In genomic region chr2:180776793-180777192, GRCm38 (mm10) we compare ENCODE assay signal across 11 mouse cellular contexts. TPM values are rescaled to one million over a fixed set of nuclear protein-coding genes. Genes with fewer than 3 reads are reported as not detected.
DNase-seq lines count a peak whose midpoint lies in the region; ATAC-seq and TF ChIP-seq lines count a peak whose summit lies in the region.
"Had no signal": no experiment of that assay in that cellular context is flagged by ENCODE, and none has a peak within 500 bp of the region (broad histone marks: within the 10 kb centered on the region; RNA-seq: fewer than 3 reads in every experiment).

Gene Bhlhe23, minus strand, starts transcription at chr2:180776900.

- no peaks in the 10 kb centered on the region for H3K36me3 ChIP-seq in lung, embryonic 16.5 days (ENCODE audit: control insufficient read depth, insufficient read depth, low read length)
- no peaks in the 10 kb centered on the region for H3K36me3 ChIP-seq in limb, embryonic 11.5 days (ENCODE audit: control insufficient read depth, insufficient read depth, low read length)
- no peaks in the 10 kb centered on the region for H3K36me3 ChIP-seq in stomach, embryonic 15.5 days

- no peaks in the 10 kb centered on the region for H3K4me1 ChIP-seq in lung, embryonic 16.5 days (replicated peaks; ENCODE audit: control insufficient read depth, insufficient read depth, low read length)
- no peaks in the 10 kb centered on the region for H3K4me1 ChIP-seq in limb, embryonic 11.5 days (ENCODE audit: control insufficient read depth, insufficient read depth, low read length)
- 0 out of 2 replicates have a peak, but pooled peaks cover 4% of the 10 kb centered on the region for H3K4me1 ChIP-seq in stomach, embryonic 15.5 days

- intact Hi-C loops in gastrocnemius, adult 2 months (cut with DNase I), result no loop called here
- intact Hi-C loops in gastrocnemius, postnatal 14 days (cut with DNase I; ENCODE audit: low total_unique reads), result loop anchor here (5.0 kb wide), 1 partner anchor 34 kb away; no protein-coding TSS in a partner anchor

- H3K4me2 ChIP-seq in lung, embryonic 16.5 days (ENCODE audit: low read depth, low read length), result peak within 1 kb of the TSS; percentile 25; the same call in 1 of the 2 replicates
- H3K4me2 ChIP-seq in limb, embryonic 11.5 days (ENCODE audit: low read depth, severe bottlenecking), result peak within 1 kb of the TSS; percentile 12; the same call in 1 of the 2 replicates
- H3K4me2 ChIP-seq in stomach, embryonic 15.5 days, result peak within 1 kb of the TSS; percentile 42

- peak within 1 kb of the TSS; percentile 11; the same call in 1 of the 2 replicates for H3K4me3 ChIP-seq in gastrocnemius, adult 2 months
- H3K4me3 ChIP-seq in lung, embryonic 16.5 days (ENCODE audit: low read length), result 0 out of 2 replicates have a peak within 1 kb of the TSS, but pooled peaks have one; percentile 18
- H3K4me3 ChIP-seq in limb, embryonic 11.5 days (ENCODE audit: low read depth, low read length), result peak within 1 kb of the TSS; percentile 19; the same call in 1 of the 2 replicates
- H3K4me3 ChIP-seq in stomach, embryonic 15.5 days (replicated peaks), result peak within 1 kb of the TSS; percentile 18; the same call in 1 of the 2 replicates

- H3K27ac ChIP-seq in gastrocnemius, adult 2 months, result no peak within 1 kb of the TSS
- H3K27ac ChIP-seq in lung, embryonic 16.5 days (ENCODE audit: low read length), result no peak within 1 kb of the TSS
- no peak within 1 kb of the TSS for H3K27ac ChIP-seq in limb, embryonic 11.5 days (replicated peaks; ENCODE audit: low read depth, low read length)
- no peak within 1 kb of the TSS for H3K27ac ChIP-seq in stomach, embryonic 15.5 days

- H3K27me3 ChIP-seq in lung, embryonic 16.5 days (ENCODE audit: control insufficient read depth, insufficient read depth, low read depth, low read length), result peaks cover 67% of the 10 kb centered on the region
- H3K27me3 ChIP-seq in limb, embryonic 11.5 days (ENCODE audit: control insufficient read depth, insufficient read depth, low read length), result peaks cover 74% of the 10 kb centered on the region
- H3K27me3 ChIP-seq in stomach, embryonic 15.5 days (replicated peaks), result peaks cover 85% of the 10 kb centered on the region

- no peaks in the 10 kb centered on the region for H3K9me3 ChIP-seq in lung, embryonic 16.5 days (ENCODE audit: control insufficient read depth, low read length)
- H3K9me3 ChIP-seq in limb, embryonic 11.5 days (ENCODE audit: control insufficient read depth, low read length), result no peaks in the 10 kb centered on the region
- no peaks in the 10 kb centered on the region for H3K9me3 ChIP-seq in stomach, embryonic 15.5 days

- H3K9ac ChIP-seq in lung, embryonic 16.5 days (ENCODE audit: low read length), result no peak within 1 kb of the TSS
- no peak within 1 kb of the TSS for H3K9ac ChIP-seq in limb, embryonic 11.5 days (ENCODE audit: low read length)
- H3K9ac ChIP-seq in stomach, embryonic 15.5 days, result no peak within 1 kb of the TSS

- TF ChIP-seq CTCF in gastrocnemius, adult 2 months (IDR thresholded peaks at IDR 0.05), result no peak

- WGBS in lung, embryonic 16.5 days, result 1% methylated on average over 28 of the region's 28 CpGs
- 2% methylated on average over 28 of the region's 28 CpGs for WGBS in limb, embryonic 11.5 days
- WGBS in stomach, embryonic 15.5 days, result 2% methylated on average over 28 of the region's 28 CpGs

- no peak for ATAC-seq in lung, embryonic 16.5 days (ENCODE audit: low read depth)
- ATAC-seq in limb, embryonic 11.5 days (ENCODE audit: insufficient number of reproducible peaks, low FRiP score, low TSS enrichment, low read depth), result no peak
- ATAC-seq in stomach, embryonic 15.5 days (ENCODE audit: insufficient read depth, low FRiP score, low read depth), result no peak

- no peak for DNase-seq in gastrocnemius, adult 2 months
- no peak for DNase-seq in gastrocnemius, postnatal 14 days
- no peak for DNase-seq in lung, postnatal 36 days
- DNase-seq in limb, embryonic 11.5 days (ENCODE audit: low spot score), result peak; percentile 31
- DNase-seq in adrenal gland, adult 18-20 months (ENCODE audit: low spot score in 2 of 2), result no peak
- DNase-seq in urinary bladder, postnatal 14 days (ENCODE audit: low spot score), result no peak
- DNase-seq: cerebellum, adult 2 months; gastrocnemius, postnatal 25 days had no signal

RNA-seq across cellular contexts. Expression of gene Bhlhe23, which starts in this region (rescaled TPM):
- total RNA-seq in gastrocnemius, adult 2 months (2021), result not detected
- total RNA-seq in gastrocnemius, postnatal 14 days (2021), result not detected
- not detected in 2 replicates for polyA plus RNA-seq in lung, embryonic 16.5 days (2015; fragmentation: Nextera tagmentation; extraction: Ambion mirVana)
- polyA plus RNA-seq in limb, embryonic 11.5 days (2014; fragmentation: Nextera tagmentation; extraction: Ambion mirVana), result not detected in 2 replicates
- polyA plus RNA-seq in stomach, embryonic 15.5 days (2015; fragmentation: Nextera tagmentation; extraction: Ambion mirVana), result 0.08 and 0.14 TPM in 2 replicates
- total RNA-seq in adrenal gland, adult 18-20 months (2021), result not detected
- total RNA-seq: gastrocnemius, postnatal 25 days had no signal
- polyA plus RNA-seq: cerebellum, adult 2 months; small intestine, adult 2 months had no signal

Comparison
In these comparisons a context has a peak if more than half of its experiments do, and no peak if none do; other contexts are left out.
1. Peak in DNase-seq, H3K4me3 ChIP-seq and H3K4me2 ChIP-seq in limb, embryonic 11.5 days; RNA of the gene not detected or under 1 TPM.